Mouse (Mus musculus): ENCODE data around the gene Sgpp1. TPM values are rescaled to one million over a fixed set of nuclear protein-coding genes. Genes with fewer than 3 reads are reported as not detected.

Gene Sgpp1
- polyA plus RNA-seq, 1 experiment from 2014 or later: 12.7 TPM

- TF ChIP-seq EP300 (IDR thresholded peaks at IDR 0.05): no peak
- no peak for TF ChIP-seq CTCF (IDR thresholded peaks at IDR 0.05)
- no peak for ATAC-seq
- no peaks in the 10 kb centered on the region for H3K9me3 ChIP-seq (ENCODE audit: low read length)
- no peak overlapping the region for H3K9ac ChIP-seq (replicated peaks; ENCODE audit: low read depth)
- DNase-seq (ENCODE audit: low spot score): no peak
- 0 out of 2 replicates have a peak, but pooled peaks cover 4% of the 10 kb centered on the region for H3K36me3 ChIP-seq (ENCODE audit: insufficient read depth, low read length)
- no peak overlapping the region for H3K27ac ChIP-seq (ENCODE audit: low read length)
- 89% methylated on average over 15 of the region's 15 CpGs for WGBS
- H3K4me2 ChIP-seq (replicated peaks; ENCODE audit: low read depth, low read length): no peak overlapping the region
- no peaks in the 10 kb centered on the region for H3K27me3 ChIP-seq (replicated peaks; ENCODE audit: insufficient read depth, low read length)
- H3K4me1 ChIP-seq (ENCODE audit: insufficient read depth, low read depth, low read length): no peaks in the 10 kb centered on the region
- no peak overlapping the region for H3K4me3 ChIP-seq (ENCODE audit: low read depth, low read length)
Observed at GRCm38 (mm10) chr12:75727333-75728125, 8.0 kb downstream of the Sgpp1 start.

GRCm38 (mm10) chr12:75726349-75726861, 9.1 kb downstream of the Sgpp1 start:
- no peak overlapping the region for H3K27ac ChIP-seq (ENCODE audit: low read length)
- H3K36me3 ChIP-seq (ENCODE audit: insufficient read depth, low read length): 0 out of 2 replicates have a peak, but pooled peaks cover 4% of the 10 kb centered on the region
- no peaks in the 10 kb centered on the region for H3K4me1 ChIP-seq (ENCODE audit: insufficient read depth, low read depth, low read length)
- ATAC-seq (no peak), DNase-seq (ENCODE audit: low spot score) (no peak)
- no peak overlapping the region for H3K4me2 ChIP-seq (replicated peaks; ENCODE audit: low read depth, low read length)
- TF ChIP-seq CTCF (IDR thresholded peaks at IDR 0.05): no peak
- H3K4me3 ChIP-seq (ENCODE audit: low read depth, low read length): no peak overlapping the region
- H3K27me3 ChIP-seq (replicated peaks; ENCODE audit: insufficient read depth, low read length): no peaks in the 10 kb centered on the region
- H3K9me3 ChIP-seq (ENCODE audit: low read length): no peaks in the 10 kb centered on the region
- 81% methylated on average over 8 of the region's 8 CpGs for WGBS
- no peak overlapping the region for H3K9ac ChIP-seq (replicated peaks; ENCODE audit: low read depth)

- Histone ChIP-seq H3K4me3 (ENCODE audit: low read depth, low read length) (no peak overlapping the region), H3K27me3 (replicated peaks; ENCODE audit: insufficient read depth, low read length) (no peaks in the 10 kb centered on the region), H3K9me3 (ENCODE audit: low read length) (no peaks in the 10 kb centered on the region), H3K4me1 (ENCODE audit: insufficient read depth, low read depth, low read length) (no peaks in the 10 kb centered on the region), H3K4me2 (replicated peaks; ENCODE audit: low read depth, low read length) (no peak overlapping the region), H3K9ac (replicated peaks; ENCODE audit: low read depth) (no peak overlapping the region), H3K36me3 (ENCODE audit: insufficient read depth, low read length) (peaks cover 4% of the 10 kb centered on the region; the same call in 1 of the 2 replicates), H3K27ac (ENCODE audit: low read length) (no peak overlapping the region)
- TF ChIP-seq CTCF (IDR thresholded peaks at IDR 0.05): no peak
- no peak for TF ChIP-seq EP300 (IDR thresholded peaks at IDR 0.05)
- DNase-seq (ENCODE audit: low spot score) (no peak), ATAC-seq (no peak)
- 86% methylated on average over 14 of the region's 14 CpGs for WGBS
Observed at GRCm38 (mm10) chr12:75724621-75725324, 10.8 kb downstream of the Sgpp1 start.

- Histone ChIP-seq H3K4me3 (ENCODE audit: low read depth, low read length) (no peak overlapping the region), H3K9ac (replicated peaks; ENCODE audit: low read depth) (no peak overlapping the region), H3K4me2 (replicated peaks; ENCODE audit: low read depth, low read length) (no peak overlapping the region), H3K36me3 (ENCODE audit: insufficient read depth, low read length) (peaks cover 5% of the 10 kb centered on the region; the same call in 1 of the 2 replicates), H3K9me3 (ENCODE audit: low read length) (no peaks in the 10 kb centered on the region), H3K4me1 (ENCODE audit: insufficient read depth, low read depth, low read length) (no peaks in the 10 kb centered on the region), H3K27me3 (replicated peaks; ENCODE audit: insufficient read depth, low read length) (no peaks in the 10 kb centered on the region), H3K27ac (ENCODE audit: low read length) (no peak overlapping the region)
- no peak for DNase-seq (ENCODE audit: low spot score)
- WGBS: 78% methylated on average over 11 of the region's 11 CpGs
- TF ChIP-seq EP300 (IDR thresholded peaks at IDR 0.05): no peak
- TF ChIP-seq CTCF (IDR thresholded peaks at IDR 0.05): no peak
- no peak for ATAC-seq
Observed at GRCm38 (mm10) chr12:75723839-75724463, 11.6 kb downstream of the Sgpp1 start.

- H3K9ac ChIP-seq (replicated peaks; ENCODE audit: low read depth): no peak overlapping the region
- no peak overlapping the region for H3K4me2 ChIP-seq (replicated peaks; ENCODE audit: low read depth, low read length)
- ATAC-seq (no peak), DNase-seq (ENCODE audit: low spot score) (no peak)
- no peaks in the 10 kb centered on the region for H3K4me1 ChIP-seq (ENCODE audit: insufficient read depth, low read depth, low read length)
- no peak overlapping the region for H3K4me3 ChIP-seq (ENCODE audit: low read depth, low read length)
- H3K27ac ChIP-seq (ENCODE audit: low read length): no peak overlapping the region
- 30% methylated on average over 4 of the region's 4 CpGs for WGBS
- H3K27me3 ChIP-seq (replicated peaks; ENCODE audit: insufficient read depth, low read length): no peaks in the 10 kb centered on the region
- TF ChIP-seq EP300 (IDR thresholded peaks at IDR 0.05) (no peak), CTCF (IDR thresholded peaks at IDR 0.05) (no peak)
- H3K36me3 ChIP-seq (ENCODE audit: insufficient read depth, low read length): peaks cover 4% of the 10 kb centered on the region; the same call in 1 of the 2 replicates
- H3K9me3 ChIP-seq (ENCODE audit: low read length): no peaks in the 10 kb centered on the region
Observed at GRCm38 (mm10) chr12:75721941-75722340, 13.6 kb downstream of the Sgpp1 start.

GRCm38 (mm10) chr12:75721006-75721405, 14.5 kb downstream of the Sgpp1 start:
- Histone ChIP-seq H3K27ac (ENCODE audit: low read length) (no peak overlapping the region), H3K4me1 (ENCODE audit: insufficient read depth, low read depth, low read length) (no peaks in the 10 kb centered on the region), H3K9me3 (ENCODE audit: low read length) (no peaks in the 10 kb centered on the region), H3K4me3 (ENCODE audit: low read depth, low read length) (no peak overlapping the region), H3K27me3 (replicated peaks; ENCODE audit: insufficient read depth, low read length) (no peaks in the 10 kb centered on the region), H3K9ac (replicated peaks; ENCODE audit: low read depth) (no peak overlapping the region), H3K36me3 (ENCODE audit: insufficient read depth, low read length) (peaks cover 4% of the 10 kb centered on the region; the same call in 1 of the 2 replicates), H3K4me2 (replicated peaks; ENCODE audit: low read depth, low read length) (no peak overlapping the region)
- TF ChIP-seq CTCF (IDR thresholded peaks at IDR 0.05): no peak
- no peak for TF ChIP-seq EP300 (IDR thresholded peaks at IDR 0.05)
- DNase-seq (ENCODE audit: low spot score): no peak
- 65% methylated on average over 9 of the region's 9 CpGs for WGBS
- ATAC-seq: no peak

Measured in lung, postnatal 0 days (tissue).